Mouse (Mus musculus): ENCODE data around the gene Gm44503.

Gene Gm44503

GRCm38 (mm10) chr9:72974734-72975133 lies 16.1 kb downstream of the Gm44503 start:
- DNase-seq: no peak

GRCm38 (mm10) chr9:72975242-72975641 lies 16.6 kb downstream of the Gm44503 start:
- DNase-seq: no peak

DNA sequence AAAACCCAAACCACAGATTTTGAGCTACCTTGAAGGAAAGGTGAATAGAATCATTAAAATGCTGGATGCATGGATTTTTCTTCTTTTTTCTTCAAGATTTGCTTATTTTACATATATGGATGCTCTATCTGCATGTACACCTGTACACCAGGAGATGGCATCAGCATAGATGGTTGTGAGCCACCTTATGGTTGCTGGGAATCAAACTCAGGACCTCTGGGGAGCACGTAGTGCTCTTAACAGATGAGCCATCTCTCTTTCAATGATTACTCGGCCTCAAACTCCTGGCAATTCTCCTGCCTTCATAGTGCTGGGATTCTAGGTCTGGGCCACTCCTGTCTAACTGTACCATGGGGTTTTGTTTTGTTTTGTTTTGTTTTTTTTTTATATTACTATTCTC lies 24.4 kb downstream of the Gm44503 start:
- DNase-seq: no peak

DNA sequence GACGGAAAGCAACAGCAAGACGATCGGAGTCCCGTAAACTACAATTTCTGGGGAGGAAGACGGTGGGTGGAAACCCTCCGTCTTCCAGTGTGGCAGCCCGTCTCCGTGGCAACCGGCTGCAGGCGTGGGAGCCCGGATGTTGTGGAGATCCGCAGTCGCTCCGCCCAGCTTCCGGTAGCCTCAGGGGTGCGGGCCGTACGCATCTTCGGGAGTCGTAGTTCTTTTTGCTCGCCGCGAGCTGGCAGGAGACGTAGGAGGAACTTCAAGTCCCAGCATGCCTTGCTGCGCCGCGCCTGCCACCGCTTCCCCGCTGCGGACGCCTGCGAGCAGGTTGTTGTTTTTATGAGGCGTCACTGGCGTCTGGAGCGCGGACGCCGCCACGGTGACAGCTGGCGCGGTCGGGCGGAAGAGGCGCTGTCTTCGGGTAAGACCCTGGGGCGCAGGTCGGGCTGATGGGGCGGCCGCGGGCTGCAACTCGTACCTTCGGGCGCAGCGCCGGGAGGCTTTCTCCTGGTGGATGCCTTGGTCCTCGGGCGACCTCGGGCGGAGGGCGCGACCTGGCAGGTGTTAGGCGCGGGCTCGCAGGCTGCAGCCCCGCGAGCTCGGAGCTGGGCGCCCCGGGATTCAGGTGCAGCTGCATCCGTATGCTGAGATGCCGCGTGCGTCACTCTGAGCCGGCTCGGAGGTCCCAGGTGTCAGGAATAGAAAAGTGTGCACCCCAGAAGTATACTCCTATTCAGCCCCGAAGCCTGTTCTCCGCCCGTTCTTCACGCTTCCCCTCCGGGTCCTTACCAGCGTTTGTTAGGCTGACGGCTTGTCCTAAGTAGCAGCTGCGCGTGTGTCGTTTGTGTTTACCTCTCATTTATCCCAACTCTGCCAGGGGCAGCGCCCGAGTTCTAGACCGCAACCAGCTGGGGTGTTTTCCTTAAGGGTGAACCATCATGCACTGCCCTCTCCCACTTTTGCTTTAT lies 26.9 kb downstream of the Gm44503 start, which contains the start of the genes Ccpg1os and Ccpg1:
Gene Ccpg1os, minus strand, starts transcription at position 133 of the 971 bp plus-strand sequence.
Gene Ccpg1, plus strand, starts transcription at position 180 of the 971 bp plus-strand sequence.
- peak; percentile 98 for DNase-seq

DNA sequence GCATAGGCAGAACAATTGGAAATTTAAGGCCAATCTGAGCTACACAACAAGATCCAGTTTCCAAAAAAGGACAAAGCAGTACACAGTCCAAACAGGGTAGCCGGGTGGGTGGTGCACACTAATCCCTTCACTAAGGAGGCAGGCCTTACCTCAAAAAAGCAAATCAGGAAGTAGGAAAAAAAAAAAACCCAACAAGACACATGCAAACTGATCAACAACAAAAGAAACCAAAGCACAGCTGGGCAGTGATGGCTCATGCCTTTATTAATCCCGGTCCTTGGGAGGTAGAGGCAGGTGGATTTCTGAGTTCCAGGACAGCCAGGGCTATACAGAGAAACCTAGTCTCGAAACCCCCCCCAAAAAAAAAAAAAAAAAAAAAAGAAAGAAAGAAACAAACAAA lies 29.1 kb downstream of the Gm44503 start:
- no peak for DNase-seq

DNA sequence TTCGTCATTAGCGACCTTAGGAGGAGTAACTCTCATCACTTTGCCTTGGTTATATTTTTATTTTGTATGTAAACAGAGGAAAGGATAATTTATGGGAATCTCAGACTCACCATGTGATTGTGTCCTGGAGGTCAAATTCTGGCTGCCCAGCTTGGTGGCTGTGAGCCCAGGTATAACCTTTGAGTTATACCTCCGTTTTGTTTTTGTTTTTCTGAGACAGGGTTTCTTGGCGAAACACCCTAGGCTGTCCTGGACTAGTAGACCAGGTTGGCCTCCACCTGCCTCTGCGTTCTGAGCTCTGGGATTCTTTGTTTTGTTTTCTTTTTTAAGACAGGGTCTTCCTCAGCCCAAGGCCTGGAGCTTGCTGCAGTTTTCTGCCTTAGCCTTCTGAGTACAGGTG lies 30.1 kb downstream of the Gm44503 start:
- peak; percentile 32 for DNase-seq

GRCm38 (mm10) chr9:72991420-72991819 lies 32.8 kb downstream of the Gm44503 start:
- no peak for DNase-seq

GRCm38 (mm10) chr9:72992576-72992975 lies 33.9 kb downstream of the Gm44503 start:
- DNase-seq: no peak

GRCm38 (mm10) chr9:72996167-72996566 lies 37.5 kb downstream of the Gm44503 start:
- no peak for DNase-seq

GRCm38 (mm10) chr9:72996806-72997205 lies 38.2 kb downstream of the Gm44503 start:
- DNase-seq: no peak

- no peak for DNase-seq
Measured at GRCm38 (mm10) chr9:73000487-73000886, 41.8 kb downstream of the Gm44503 start.

GRCm38 (mm10) chr9:73001314-73002011 lies 42.8 kb downstream of the Gm44503 start:
- no peak for DNase-seq

DNA sequence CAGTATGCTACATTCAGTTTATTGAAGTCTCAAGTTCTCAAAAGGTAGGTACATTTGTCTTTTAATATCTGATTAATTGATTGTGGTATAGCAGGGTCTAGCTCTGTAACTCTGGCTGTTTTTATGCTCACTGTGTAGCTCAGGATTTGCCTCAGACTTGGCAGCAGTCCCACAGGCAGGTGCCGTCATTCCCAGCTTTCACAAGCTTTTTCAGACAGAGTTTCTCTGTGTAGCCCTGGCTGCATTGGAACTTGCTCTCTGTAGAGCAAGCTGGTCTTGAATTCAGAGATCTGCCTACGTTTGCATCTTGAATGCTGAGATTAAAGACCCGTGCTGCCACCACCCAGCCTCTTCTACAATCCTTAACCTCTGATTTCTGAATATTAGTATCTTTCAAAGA lies 43.5 kb downstream of the Gm44503 start:
- no peak for DNase-seq

DNA sequence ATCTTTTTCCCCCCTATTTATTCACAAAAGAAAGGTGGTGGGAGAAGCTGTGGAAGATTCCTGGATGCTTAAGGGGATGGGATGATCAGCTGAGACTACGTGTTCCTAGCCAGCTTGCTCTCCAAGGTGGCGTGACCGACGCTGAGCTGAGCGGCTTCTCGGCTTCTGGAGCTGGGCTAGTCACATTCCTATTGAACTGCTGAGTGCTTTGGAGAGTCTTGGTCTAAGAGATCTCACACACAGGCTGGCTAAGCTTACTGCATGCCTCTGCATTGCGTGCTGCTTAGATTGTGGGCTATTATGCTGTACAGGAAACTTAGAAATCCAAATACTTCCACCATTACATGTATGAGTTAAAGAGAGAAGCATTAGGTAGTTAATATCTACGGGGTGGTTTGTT lies 45.4 kb downstream of the Gm44503 start:
- no peak for DNase-seq

GRCm38 (mm10) chr9:73005106-73005505 lies 46.5 kb downstream of the Gm44503 start:
- no peak for DNase-seq

DNA sequence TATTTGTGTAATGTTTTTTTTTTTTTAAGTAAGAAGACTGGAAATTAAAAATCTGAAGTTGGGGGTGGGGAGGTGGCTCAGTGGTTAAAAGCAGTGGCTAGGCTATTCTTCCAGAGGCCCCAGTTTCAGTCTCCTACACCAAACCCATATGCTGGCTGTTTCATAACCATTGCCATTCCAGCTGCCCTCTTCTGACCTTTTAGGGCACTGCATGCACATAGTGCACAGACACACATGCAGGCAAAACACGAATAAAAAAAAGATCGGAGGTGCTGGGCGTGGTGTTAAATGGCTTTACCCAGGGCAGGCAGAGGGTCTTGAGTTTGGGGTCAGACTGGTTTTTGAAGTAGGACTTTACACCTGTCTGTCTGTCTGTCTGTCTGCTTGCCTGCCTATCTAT lies 47.5 kb downstream of the Gm44503 start:
- no peak for DNase-seq

- DNase-seq: no peak
Measured at GRCm38 (mm10) chr9:73008384-73008783, 49.7 kb downstream of the Gm44503 start.

- no peak for DNase-seq
Measured at GRCm38 (mm10) chr9:73012629-73013028, 54.0 kb downstream of the Gm44503 start.

DNA sequence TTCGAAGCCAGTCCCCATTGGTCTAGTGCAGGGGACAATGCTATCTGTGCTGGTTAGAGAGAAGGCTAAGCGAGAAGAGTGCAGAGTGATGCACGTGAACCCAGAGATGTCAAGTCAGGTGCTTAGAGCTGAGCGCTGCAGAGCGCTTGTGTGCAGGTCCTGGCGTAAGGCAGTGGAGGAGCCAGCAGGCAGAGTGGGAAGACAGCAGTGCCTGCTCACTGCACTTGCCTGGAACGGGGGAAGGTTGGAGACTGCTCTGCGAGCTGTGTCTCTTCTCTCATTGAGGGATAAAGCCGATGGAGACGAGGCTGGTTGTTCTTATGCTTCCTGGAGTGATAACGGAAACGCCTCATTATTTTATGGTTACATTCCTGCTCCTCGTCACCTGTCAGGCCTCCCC lies 56.1 kb downstream of the Gm44503 start:
- DNase-seq: no peak

DNA sequence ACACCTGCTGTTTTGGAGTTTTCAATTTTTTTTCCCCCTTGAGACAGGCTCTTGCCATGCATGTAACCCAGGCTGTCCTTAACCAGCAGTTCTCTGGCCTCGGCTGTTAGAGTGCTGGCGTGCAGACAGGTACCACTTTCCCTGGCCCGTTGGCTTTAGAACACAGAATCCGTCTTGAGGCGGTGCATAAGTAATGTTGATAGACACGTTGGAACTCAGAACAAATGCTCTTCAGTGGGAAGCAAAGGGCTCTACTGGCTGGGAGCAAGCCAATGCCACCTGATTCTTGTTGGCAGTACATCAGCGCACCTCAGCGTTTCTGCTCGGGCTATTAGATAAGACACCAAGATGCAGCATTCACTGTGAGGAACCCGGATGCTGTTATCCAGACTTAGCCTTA lies 61.2 kb downstream of the Gm44503 start:
- no peak for DNase-seq

GRCm38 (mm10) chr9:73020566-73021097 lies 62.0 kb downstream of the Gm44503 start:
- no peak for DNase-seq

DNA sequence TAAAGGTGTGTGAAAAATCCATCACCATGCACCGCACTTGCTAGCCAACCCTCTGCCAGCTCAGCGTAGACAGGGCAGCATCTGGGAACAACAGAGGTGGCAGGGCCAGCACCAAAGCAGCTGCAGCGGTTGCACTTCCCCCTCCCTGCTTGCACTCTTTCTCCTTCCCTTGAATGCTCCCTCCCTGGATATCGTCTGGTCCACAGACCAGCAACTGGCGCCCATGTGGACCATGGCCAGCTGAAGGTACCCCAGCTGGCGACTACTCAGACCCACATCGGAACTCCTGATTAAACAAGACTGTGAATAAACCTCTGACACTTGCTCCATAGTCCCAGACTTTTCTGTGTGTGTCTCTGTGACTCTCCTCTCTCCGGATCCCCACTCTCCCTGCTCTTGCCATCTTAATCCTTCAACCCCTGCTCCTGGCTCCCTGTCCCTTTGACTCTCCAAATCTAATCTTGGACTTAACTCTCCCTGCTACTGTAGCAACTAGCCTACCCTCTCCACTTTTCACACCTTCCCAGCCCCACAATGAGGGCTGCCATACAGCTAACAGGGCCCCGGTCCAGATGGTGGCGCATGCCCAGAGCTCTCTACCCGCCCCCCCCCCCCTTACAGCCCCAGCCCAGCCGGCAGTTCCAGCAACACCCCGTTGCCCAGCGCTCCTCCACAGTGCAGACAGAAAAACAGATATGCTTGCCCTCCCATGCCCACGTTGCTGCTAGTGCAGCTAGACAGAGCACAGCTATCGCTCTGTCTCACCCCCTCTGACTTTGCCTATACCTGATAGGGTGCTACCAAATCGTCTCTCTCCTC lies 67.4 kb downstream of the Gm44503 start:
- DNase-seq: no peak

DNA sequence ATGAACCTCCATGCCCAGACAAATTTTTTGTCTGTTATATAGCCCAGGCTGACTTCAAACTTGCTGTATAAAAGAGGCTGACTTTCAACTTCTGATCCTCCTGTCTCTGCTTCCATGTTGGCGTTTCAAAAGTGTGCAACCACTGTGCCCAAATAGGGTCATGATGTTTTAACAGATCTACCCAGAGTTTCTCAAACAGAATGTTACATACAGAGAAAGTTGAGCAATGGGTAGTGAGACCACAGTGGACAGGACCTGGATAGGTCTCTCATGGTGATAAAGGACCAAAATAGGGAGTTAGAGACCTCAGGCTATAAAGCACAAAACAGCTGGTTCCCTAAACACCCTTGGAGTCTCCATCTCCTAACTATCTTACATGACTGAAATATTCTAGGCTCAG lies 71.8 kb downstream of the Gm44503 start:
- DNase-seq: no peak
